Mouse (Mus musculus) G1E (cell line): ENCODE results near the gene Hrk. TPM values are rescaled to one million over a fixed set of nuclear protein-coding genes. Genes with fewer than 3 reads are reported as not detected.

Experiments
- ATAC-seq: 2 replicates; pipeline ENCODE4 v1.8.0; 2016; ENCODE audit warnings: mild to moderate bottlenecking; ENCODE audit not compliant: insufficient number of reproducible peaks, poor library complexity, low FRiP score, severe bottlenecking; ENCODE audit errors: extremely low read depth
- DNase-seq: peaks from one replicate; pipeline ENCODE4 v3.0.0; 2012; ENCODE audit warnings: low spot score
- H3K27me3 ChIP-seq: 2 replicates; pipeline ENCODE4 v1.6.1; 2012; ENCODE audit warnings: mild to moderate bottlenecking, low read length, inconsistent platforms; ENCODE audit not compliant: insufficient read depth
- H3K36me3 ChIP-seq: replicated peaks from 2 replicates; pipeline ENCODE3; 2012; ENCODE audit warnings: mild to moderate bottlenecking, inconsistent platforms
- H3K4me1 ChIP-seq: 2 replicates; pipeline ENCODE4 v1.6.1; 2012; ENCODE audit warnings: low read depth, low read length, inconsistent platforms, mixed read lengths; ENCODE audit not compliant: insufficient read depth
- H3K4me3 ChIP-seq: 2 replicates; pipeline ENCODE4 v1.5.1; 2012; ENCODE audit warnings: low read depth, mild to moderate bottlenecking, inconsistent platforms, low read length, moderate library complexity, mixed read lengths
- H3K9me3 ChIP-seq: replicated peaks from 2 replicates; pipeline ENCODE4 v1.6.1; 2012; ENCODE audit warnings: inconsistent platforms
- CTCF ChIP-seq: IDR thresholded peaks from 2 replicates; pipeline ENCODE4 v1.5.1; 2012; ENCODE audit warnings: low read depth, low read length, inconsistent platforms, mixed read lengths
- GATA1 ChIP-seq: IDR thresholded peaks from 2 replicates; pipeline ENCODE4 v1.6.1; 2012; ENCODE audit warnings: borderline replicate concordance, low read length, inconsistent platforms, mixed read lengths
- GATA2 ChIP-seq: IDR thresholded peaks from 2 replicates; pipeline ENCODE4 v1.6.1; 2012; ENCODE audit warnings: low read depth, low read length, inconsistent platforms, borderline replicate concordance
- POLR2AphosphoS5 ChIP-seq: IDR thresholded peaks from 2 replicates; pipeline ENCODE4 v1.6.1; 2012; ENCODE audit warnings: low read depth, low read length, inconsistent platforms; ENCODE audit not compliant: insufficient replicate concordance
- TAL1 ChIP-seq: conservative IDR thresholded peaks from 2 replicates; pipeline ENCODE4 v1.6.1; 2012; ENCODE audit warnings: low read depth, low read length, inconsistent platforms, mixed read lengths
- polyA plus RNA-seq: library from polyadenylated mRNA; stranded (reverse); fragments of >175 nt; gene quantifications from 2 replicates; pipeline ENCODE4 v1.2.3, GENCODE M21; 2012
- total RNA-seq, 2 experiments: library from RNA; stranded (forward) in 1 of 2; stranded (reverse) in 1 of 2; fragments of 200-1000 nt in 1 of 2; fragments of >200 nt in 1 of 2; fragmentation: Nextera tagmentation in 1 of 2; gene quantifications; 2 replicates each; pipeline ENCODE4 v1.2.3; 2014 to 2017

Gene Hrk
- total and polyA plus RNA-seq, 3 experiments: 0.11 TPM; not detected in 2

DNA sequence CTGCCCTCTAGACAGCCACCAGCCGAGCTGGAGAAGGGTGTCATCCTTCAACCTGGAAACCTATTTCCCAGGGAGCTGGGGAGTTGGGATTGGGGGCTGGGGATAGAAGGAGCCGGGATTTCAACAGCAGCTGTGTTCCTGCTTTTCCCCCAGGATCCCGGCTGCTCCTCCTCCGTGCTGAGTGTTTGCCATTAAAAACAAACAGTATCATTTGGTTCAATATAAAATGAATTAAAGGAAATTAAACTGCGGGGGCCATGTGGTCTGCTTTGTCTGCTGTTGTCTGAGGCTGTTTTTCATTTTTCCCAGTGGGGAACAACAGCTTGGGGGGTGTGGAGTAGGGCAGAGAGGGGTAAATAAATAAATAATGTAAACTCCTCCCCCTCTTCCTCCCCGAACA, 53.0 kb downstream of the Hrk start:
- ATAC-seq (no peak), DNase-seq (no peak)
- TF ChIP-seq GATA2 (no peak), GATA1 (no peak), CTCF (no peak), TAL1 (no peak), POLR2AphosphoS5 (no peak)
- no peaks in the 10 kb centered on the region for H3K4me1 ChIP-seq
- no peak overlapping the region for H3K4me3 ChIP-seq
- H3K27me3 ChIP-seq: peaks cover 3% of the 10 kb centered on the region; the same call in 1 of the 2 replicates
- no peaks in the 10 kb centered on the region for H3K36me3 ChIP-seq
- no peaks in the 10 kb centered on the region for H3K9me3 ChIP-seq

DNA sequence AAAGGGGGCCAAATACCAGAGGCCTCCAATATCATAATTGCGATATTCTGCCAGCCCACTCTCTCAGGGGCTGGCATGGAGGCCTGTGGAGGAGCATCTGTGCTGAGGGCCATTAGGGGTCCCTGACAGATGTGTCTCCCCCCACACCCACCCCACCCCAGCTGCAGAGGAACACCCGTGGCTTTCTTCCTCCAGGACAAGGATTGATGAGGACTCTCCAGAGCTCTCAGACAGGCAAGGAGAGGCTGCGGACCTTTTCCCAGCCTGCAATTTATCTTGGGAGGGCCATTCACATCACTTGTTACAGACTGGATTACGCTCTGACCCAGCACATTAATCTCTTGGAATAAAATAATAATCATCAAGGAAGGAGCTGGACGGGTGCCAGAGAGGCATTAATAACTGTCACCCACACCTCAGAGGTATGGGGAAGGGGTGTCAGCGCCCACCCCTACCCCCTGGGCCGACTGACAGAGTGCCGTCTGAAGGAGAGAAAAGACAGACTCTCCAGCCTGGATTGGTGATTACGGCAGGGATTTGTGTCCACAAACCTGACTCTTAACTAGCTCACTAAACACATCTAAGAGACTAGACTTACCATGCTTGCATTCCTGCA, 58.8 kb downstream of the Hrk start:
- no peak for ATAC-seq
- Histone ChIP-seq H3K36me3 (no peaks in the 10 kb centered on the region), H3K4me1 (no peaks in the 10 kb centered on the region), H3K4me3 (no peak overlapping the region), H3K9me3 (no peaks in the 10 kb centered on the region), H3K27me3 (no peaks in the 10 kb centered on the region; the same call in 1 of the 2 replicates)
- TF ChIP-seq TAL1: no peak
- TF ChIP-seq CTCF: no peak
- DNase-seq: no peak

- H3K27me3 ChIP-seq: peaks cover 4% of the 10 kb centered on the region; the same call in 1 of the 2 replicates
- H3K4me3 ChIP-seq: no peak overlapping the region
- no peaks in the 10 kb centered on the region for H3K9me3 ChIP-seq
- no peaks in the 10 kb centered on the region for H3K4me1 ChIP-seq
- TF ChIP-seq GATA1: no peak
- TF ChIP-seq POLR2AphosphoS5: no peak
- TF ChIP-seq TAL1: no peak
- TF ChIP-seq CTCF: no peak
- no peak for TF ChIP-seq GATA2
- ATAC-seq (no peak), DNase-seq (no peak)
- H3K36me3 ChIP-seq: no peaks in the 10 kb centered on the region
These were observed 65.7 kb downstream of the Hrk start for GRCm38 (mm10) chr5:118230071-118230611.

DNA sequence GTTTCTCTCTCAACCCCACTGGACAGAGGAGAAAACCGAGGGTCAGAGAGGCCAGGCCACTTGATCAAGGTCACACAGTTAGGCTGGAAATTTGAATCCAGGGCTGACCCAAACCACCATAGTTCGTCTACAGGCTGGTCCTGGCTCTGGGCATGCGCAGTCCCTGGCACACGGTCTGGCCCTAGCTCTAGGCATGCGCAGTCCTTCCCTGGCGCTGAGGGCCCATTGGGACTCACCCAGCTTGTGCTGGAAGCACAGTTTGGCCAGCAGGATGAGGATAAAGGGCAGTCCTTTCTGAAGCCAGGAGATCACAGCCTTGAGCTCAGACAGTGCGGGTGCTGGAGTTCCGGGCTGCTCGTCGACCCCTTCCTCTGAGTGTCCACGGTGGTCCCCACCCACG, 72.4 kb downstream of the Hrk start:
- H3K9me3 ChIP-seq: no peaks in the 10 kb centered on the region
- peaks cover 7% of the 10 kb centered on the region; the same call in 1 of the 2 replicates for H3K27me3 ChIP-seq
- TF ChIP-seq GATA1 (no peak), POLR2AphosphoS5 (no peak), CTCF (no peak), TAL1 (no peak), GATA2 (no peak)
- no peaks in the 10 kb centered on the region for H3K36me3 ChIP-seq
- DNase-seq (no peak), ATAC-seq (no peak)
- H3K4me3 ChIP-seq: no peak overlapping the region
- no peaks in the 10 kb centered on the region for H3K4me1 ChIP-seq

Other genes with a start within 250 kb of the Hrk start
- 7.5 and 9.4 TPM in 2 replicates for gene Fbxo21, start 187.9 kb upstream of the Hrk start, total RNA-seq (2014; fragmentation: Nextera tagmentation)
- gene Fbxo21, start 187.9 kb upstream of the Hrk start, total RNA-seq (2017): 10.5 and 11.4 TPM in 2 replicates
- 6.8 and 7.5 TPM in 2 replicates for gene Fbxo21, start 187.9 kb upstream of the Hrk start, polyA plus RNA-seq
- gene Tesc, start 136.9 kb upstream of the Hrk start, total RNA-seq (2014; fragmentation: Nextera tagmentation): not detected in 2 replicates
- not detected in 2 replicates for gene Tesc, start 136.9 kb upstream of the Hrk start, total RNA-seq (2017)
- 0.20 TPM in 1 of 2 replicates, not detected in the other for gene Tesc, start 136.9 kb upstream of the Hrk start, polyA plus RNA-seq
- gene Fbxw8, start 9.2 kb upstream of the Hrk start, total RNA-seq (2014; fragmentation: Nextera tagmentation): 25.9 and 26.1 TPM in 2 replicates
- 30.2 and 33.9 TPM in 2 replicates for gene Fbxw8, start 9.2 kb upstream of the Hrk start, total RNA-seq (2017)
- gene Fbxw8, start 9.2 kb upstream of the Hrk start, polyA plus RNA-seq: 34.0 and 39.9 TPM in 2 replicates
- 1.1 and 1.6 TPM in 2 replicates for gene Rnft2, start 80.5 kb downstream of the Hrk start, total RNA-seq (2014; fragmentation: Nextera tagmentation)
- gene Rnft2, start 80.5 kb downstream of the Hrk start, total RNA-seq (2017): 0.12 and 1.0 TPM in 2 replicates
- 0.95 and 1.2 TPM in 2 replicates for gene Rnft2, start 80.5 kb downstream of the Hrk start, polyA plus RNA-seq
- gene 2410131K14Rik, start 80.6 kb downstream of the Hrk start, total RNA-seq (2014; fragmentation: Nextera tagmentation): 2.6 and 2.7 TPM in 2 replicates
- gene 2410131K14Rik, start 80.6 kb downstream of the Hrk start, total RNA-seq (2017): 3.4 TPM in 2 replicates
- gene 2410131K14Rik, start 80.6 kb downstream of the Hrk start, polyA plus RNA-seq: 1.4 and 2.1 TPM in 2 replicates